Mouse (Mus musculus): Measurements from ENCODE around the gene Zfp658. TPM values are rescaled to one million over a fixed set of nuclear protein-coding genes. Genes with fewer than 3 reads are reported as not detected.
A peak's percentile ranks its signal among the peaks of the same experiment; 100 is the strongest.

Zfp658 gene
- 0.97 and 1.1 TPM in 2 replicates for polyA plus RNA-seq (2014; fragmentation: Nextera tagmentation; extraction: Ambion mirVana)

- peak within 1 kb of the TSS; percentile 71 for H3K4me2 ChIP-seq
- peak; percentile 76 for ATAC-seq (replicated peaks; ENCODE audit: low FRiP score)
- no peaks in the 10 kb centered on the region for H3K36me3 ChIP-seq (ENCODE audit: control insufficient read depth, insufficient read depth, low read length)
- H3K9ac ChIP-seq (ENCODE audit: low read depth, low read length) = peak within 1 kb of the TSS; percentile 32
- peak; percentile 71 for DNase-seq (ENCODE audit: low spot score)
- no peaks in the 10 kb centered on the region for H3K9me3 ChIP-seq (ENCODE audit: control insufficient read depth, low read length)
- peak within 1 kb of the TSS; percentile 68; the same call in 1 of the 2 replicates for H3K27ac ChIP-seq (ENCODE audit: low read depth, low read length)
- 0 out of 2 replicates have a peak, but pooled peaks cover 2% of the 10 kb centered on the region for H3K4me1 ChIP-seq (replicated peaks; ENCODE audit: control insufficient read depth, insufficient read depth, low read length)
- H3K4me3 ChIP-seq (ENCODE audit: low read depth, low read length) = peak within 1 kb of the TSS; percentile 69
- under 1% methylated on average over 27 of the region's 27 CpGs for WGBS
- no peaks in the 10 kb centered on the region for H3K27me3 ChIP-seq (replicated peaks; ENCODE audit: control insufficient read depth, insufficient read depth, low read length)
These were observed at the start of gene Zfp658 for GRCm38 (mm10) chr7:43562006-43562633. Gene Zfp658, plus strand, starts transcription at chr7:43562256.

GRCm38 (mm10) chr7:43512519-43512918, 49.5 kb upstream of the Zfp658 start:
- Histone ChIP-seq H3K4me1 (replicated peaks; ENCODE audit: control insufficient read depth, insufficient read depth, low read length) (no peaks in the 10 kb centered on the region), H3K27me3 (replicated peaks; ENCODE audit: control insufficient read depth, insufficient read depth, low read length) (no peaks in the 10 kb centered on the region), H3K9ac (ENCODE audit: low read depth, low read length) (no peak overlapping the region), H3K36me3 (ENCODE audit: control insufficient read depth, insufficient read depth, low read length) (no peaks in the 10 kb centered on the region), H3K4me2 (no peak overlapping the region), H3K9me3 (ENCODE audit: control insufficient read depth, low read length) (no peaks in the 10 kb centered on the region), H3K4me3 (ENCODE audit: low read depth, low read length) (no peak overlapping the region), H3K27ac (ENCODE audit: low read depth, low read length) (no peak overlapping the region)
- DNase-seq (ENCODE audit: low spot score) = no peak
- no peak for ATAC-seq (replicated peaks; ENCODE audit: low FRiP score)
- WGBS = 86% methylated on average over 4 of the region's 4 CpGs

GRCm38 (mm10) chr7:43515076-43515475, 47.0 kb upstream of the Zfp658 start:
- Histone ChIP-seq H3K4me3 (ENCODE audit: low read depth, low read length) (no peak overlapping the region), H3K27ac (ENCODE audit: low read depth, low read length) (no peak overlapping the region), H3K36me3 (ENCODE audit: control insufficient read depth, insufficient read depth, low read length) (no peaks in the 10 kb centered on the region), H3K9me3 (ENCODE audit: control insufficient read depth, low read length) (no peaks in the 10 kb centered on the region), H3K4me2 (no peak overlapping the region), H3K27me3 (replicated peaks; ENCODE audit: control insufficient read depth, insufficient read depth, low read length) (no peaks in the 10 kb centered on the region), H3K9ac (ENCODE audit: low read depth, low read length) (no peak overlapping the region), H3K4me1 (replicated peaks; ENCODE audit: control insufficient read depth, insufficient read depth, low read length) (no peaks in the 10 kb centered on the region)
- 76% methylated on average over 5 of the region's 5 CpGs for WGBS
- DNase-seq (ENCODE audit: low spot score) = no peak
- no peak for ATAC-seq (replicated peaks; ENCODE audit: low FRiP score)

- no peaks in the 10 kb centered on the region for H3K4me1 ChIP-seq (replicated peaks; ENCODE audit: control insufficient read depth, insufficient read depth, low read length)
- ATAC-seq (replicated peaks; ENCODE audit: low FRiP score) (no peak), DNase-seq (ENCODE audit: low spot score) (no peak)
- no peak overlapping the region for H3K4me2 ChIP-seq
- no peak overlapping the region for H3K27ac ChIP-seq (ENCODE audit: low read depth, low read length)
- no peaks in the 10 kb centered on the region for H3K9me3 ChIP-seq (ENCODE audit: control insufficient read depth, low read length)
- no peaks in the 10 kb centered on the region for H3K27me3 ChIP-seq (replicated peaks; ENCODE audit: control insufficient read depth, insufficient read depth, low read length)
- no peaks in the 10 kb centered on the region for H3K36me3 ChIP-seq (ENCODE audit: control insufficient read depth, insufficient read depth, low read length)
- WGBS = 82% methylated on average over 15 of the region's 15 CpGs
- H3K4me3 ChIP-seq (ENCODE audit: low read depth, low read length) = no peak overlapping the region
- H3K9ac ChIP-seq (ENCODE audit: low read depth, low read length) = no peak overlapping the region
These were observed 43.7 kb upstream of the Zfp658 start for GRCm38 (mm10) chr7:43518341-43518740.

GRCm38 (mm10) chr7:43522776-43523175, 39.3 kb upstream of the Zfp658 start:
- Histone ChIP-seq H3K27me3 (replicated peaks; ENCODE audit: control insufficient read depth, insufficient read depth, low read length) (no peaks in the 10 kb centered on the region), H3K4me1 (replicated peaks; ENCODE audit: control insufficient read depth, insufficient read depth, low read length) (no peaks in the 10 kb centered on the region), H3K27ac (ENCODE audit: low read depth, low read length) (no peak overlapping the region), H3K4me2 (no peak overlapping the region), H3K9me3 (ENCODE audit: control insufficient read depth, low read length) (no peaks in the 10 kb centered on the region), H3K4me3 (ENCODE audit: low read depth, low read length) (no peak overlapping the region), H3K9ac (ENCODE audit: low read depth, low read length) (no peak overlapping the region), H3K36me3 (ENCODE audit: control insufficient read depth, insufficient read depth, low read length) (no peaks in the 10 kb centered on the region)
- ATAC-seq (replicated peaks; ENCODE audit: low FRiP score) = no peak
- DNase-seq (ENCODE audit: low spot score) = no peak
- 77% methylated on average over 2 of the region's 2 CpGs for WGBS

- no peaks in the 10 kb centered on the region for H3K9me3 ChIP-seq (ENCODE audit: control insufficient read depth, low read length)
- WGBS = 51% methylated on average over 3 of the region's 3 CpGs
- H3K27me3 ChIP-seq (replicated peaks; ENCODE audit: control insufficient read depth, insufficient read depth, low read length) = no peaks in the 10 kb centered on the region
- no peak overlapping the region for H3K4me3 ChIP-seq (ENCODE audit: low read depth, low read length)
- no peaks in the 10 kb centered on the region for H3K4me1 ChIP-seq (replicated peaks; ENCODE audit: control insufficient read depth, insufficient read depth, low read length)
- no peak overlapping the region for H3K4me2 ChIP-seq
- ATAC-seq (replicated peaks; ENCODE audit: low FRiP score) (no peak), DNase-seq (ENCODE audit: low spot score) (no peak)
- H3K27ac ChIP-seq (ENCODE audit: low read depth, low read length) = no peak overlapping the region
- H3K9ac ChIP-seq (ENCODE audit: low read depth, low read length) = no peak overlapping the region
- no peaks in the 10 kb centered on the region for H3K36me3 ChIP-seq (ENCODE audit: control insufficient read depth, insufficient read depth, low read length)
These were observed 36.7 kb upstream of the Zfp658 start for GRCm38 (mm10) chr7:43525313-43525712.

GRCm38 (mm10) chr7:43530216-43530785, 31.8 kb upstream of the Zfp658 start:
- no peaks in the 10 kb centered on the region for H3K27me3 ChIP-seq (replicated peaks; ENCODE audit: control insufficient read depth, insufficient read depth, low read length)
- DNase-seq (ENCODE audit: low spot score) (no peak), ATAC-seq (replicated peaks; ENCODE audit: low FRiP score) (no peak)
- no peaks in the 10 kb centered on the region for H3K36me3 ChIP-seq (ENCODE audit: control insufficient read depth, insufficient read depth, low read length)
- H3K9me3 ChIP-seq (ENCODE audit: control insufficient read depth, low read length) = no peaks in the 10 kb centered on the region
- H3K4me3 ChIP-seq (ENCODE audit: low read depth, low read length) = no peak overlapping the region
- no peak overlapping the region for H3K9ac ChIP-seq (ENCODE audit: low read depth, low read length)
- no peak overlapping the region for H3K27ac ChIP-seq (ENCODE audit: low read depth, low read length)
- H3K4me2 ChIP-seq = no peak overlapping the region
- no peaks in the 10 kb centered on the region for H3K4me1 ChIP-seq (replicated peaks; ENCODE audit: control insufficient read depth, insufficient read depth, low read length)
- WGBS = 60% methylated on average over 8 of the region's 8 CpGs

- H3K4me3 ChIP-seq (ENCODE audit: low read depth, low read length) = no peak overlapping the region
These were observed 29.0 kb upstream of the Zfp658 start for GRCm38 (mm10) chr7:43532936-43533505.

GRCm38 (mm10) chr7:43538524-43538923, 23.5 kb upstream of the Zfp658 start:
- no peak overlapping the region for H3K4me3 ChIP-seq (ENCODE audit: low read depth, low read length)
- H3K36me3 ChIP-seq (ENCODE audit: control insufficient read depth, insufficient read depth, low read length) = no peaks in the 10 kb centered on the region
- no peak overlapping the region for H3K9ac ChIP-seq (ENCODE audit: low read depth, low read length)
- no peaks in the 10 kb centered on the region for H3K9me3 ChIP-seq (ENCODE audit: control insufficient read depth, low read length)
- H3K4me2 ChIP-seq = no peak overlapping the region
- DNase-seq (ENCODE audit: low spot score) (no peak), ATAC-seq (replicated peaks; ENCODE audit: low FRiP score) (no peak)
- no peaks in the 10 kb centered on the region for H3K4me1 ChIP-seq (replicated peaks; ENCODE audit: control insufficient read depth, insufficient read depth, low read length)
- WGBS = 50% methylated on average over 4 of the region's 4 CpGs
- H3K27me3 ChIP-seq (replicated peaks; ENCODE audit: control insufficient read depth, insufficient read depth, low read length) = no peaks in the 10 kb centered on the region
- no peak overlapping the region for H3K27ac ChIP-seq (ENCODE audit: low read depth, low read length)

More at GRCm38 (mm10) chr7:43532936-43533505, 29.0 kb upstream of the Zfp658 start:
- DNase-seq (ENCODE audit: low spot score) (no peak), ATAC-seq (replicated peaks; ENCODE audit: low FRiP score) (no peak)
- Histone ChIP-seq H3K9me3 (ENCODE audit: control insufficient read depth, low read length) (no peaks in the 10 kb centered on the region), H3K27me3 (replicated peaks; ENCODE audit: control insufficient read depth, insufficient read depth, low read length) (no peaks in the 10 kb centered on the region), H3K4me1 (replicated peaks; ENCODE audit: control insufficient read depth, insufficient read depth, low read length) (no peaks in the 10 kb centered on the region), H3K4me2 (no peak overlapping the region), H3K9ac (ENCODE audit: low read depth, low read length) (no peak overlapping the region), H3K27ac (ENCODE audit: low read depth, low read length) (no peak overlapping the region), H3K36me3 (ENCODE audit: control insufficient read depth, insufficient read depth, low read length) (no peaks in the 10 kb centered on the region)
- WGBS = 54% methylated on average over 9 of the region's 9 CpGs
